Mouse (Mus musculus): Measurements from ENCODE around the gene Stau1.

GRCm38 (mm10) chr2:167037710-167038109 is 41.6 kb upstream of the Stau1 start:
- TF ChIP-seq CTCF (IDR thresholded peaks at IDR 0.05; ENCODE audit: borderline replicate concordance, insufficient read depth, low read length) (no peak), POLR2A (IDR thresholded peaks at IDR 0.05; ENCODE audit: low read depth, low read length) (no peak)
